Mouse (Mus musculus) layer of hippocampus, postnatal 14 days (tissue): ENCODE data around the gene Olfr930. TPM values are rescaled to one million over a fixed set of nuclear protein-coding genes. Genes with fewer than 3 reads are reported as not detected.

Experiments used
- DNase-seq, 2 experiments: peaks; one replicate each; pipeline ENCODE4 v3.0.0; 2021 to 2022; ENCODE audit warnings: low spot score in 2 of 2, mixed read lengths in 1 of 2
- long read RNA-seq, 2 experiments: library from polyadenylated mRNA; stranded (forward); transcript quantifications; one replicate each; pipeline ENCODE4 v2.0.0; 2021
- total RNA-seq, 2 experiments: library from RNA; stranded (reverse); gene quantifications; 2 replicates each; pipeline ENCODE4 v1.2.3; 2021

Olfr930 gene
- not detected for total RNA-seq
- long read RNA-seq, experiment 1: 0 reads
- long read RNA-seq, experiment 2: 0 reads

- DNase-seq: no peak
Measured at GRCm38 (mm10) chr9:38929509-38929908, at the start of gene Olfr930. Olfr930 (plus strand) TSS chr9:38929809.

GRCm38 (mm10) chr9:38953401-38954123 lies 24.0 kb downstream of the Olfr930 start:
- peak in 1 of 2 experiments; percentile 40 for DNase-seq

GRCm38 (mm10) chr9:38954124-38954416 lies 24.5 kb downstream of the Olfr930 start:
- peak in 1 of 2 experiments; percentile 25 for DNase-seq

- DNase-seq: no peak
Measured at GRCm38 (mm10) chr9:38972013-38972412, 42.4 kb downstream of the Olfr930 start, which contains the start of gene Olfr933. Olfr933 (plus strand) TSS chr9:38972313.

Other genes with a start within 250 kb of the Olfr930 start
- not detected for gene Olfr919, start 226.1 kb upstream of the Olfr930 start, total RNA-seq
- 1 to 10 TPM; 7.8 to 9.8 TPM for gene Vwa5a, start 211.5 kb upstream of the Olfr930 start, total RNA-seq
- gene Olfr920, start 177.5 kb upstream of the Olfr930 start, total RNA-seq: under 1 TPM in 1 of 2 experiments, not detected in 1; 0.07 TPM
- gene Olfr921, start 156.7 kb upstream of the Olfr930 start, total RNA-seq: not detected
- gene Olfr922, start 115.2 kb upstream of the Olfr930 start, total RNA-seq: not detected
- gene Olfr923, start 103.3 kb upstream of the Olfr930 start, total RNA-seq: not detected
- gene Olfr924, start 85.4 kb upstream of the Olfr930 start, total RNA-seq: not detected
- gene Olfr26, start 74.7 kb upstream of the Olfr930 start, total RNA-seq: not detected
- not detected for gene Olfr926, start 52.7 kb upstream of the Olfr930 start, total RNA-seq
- gene Olfr933, start 42.5 kb downstream of the Olfr930 start, total RNA-seq: not detected
- not detected for gene Olfr934, start 58.5 kb downstream of the Olfr930 start, total RNA-seq
- not detected for gene Olfr935, start 69.9 kb downstream of the Olfr930 start, total RNA-seq
- gene Olfr146, start 93.6 kb downstream of the Olfr930 start, total RNA-seq: not detected
- gene Olfr937, start 135.1 kb downstream of the Olfr930 start, total RNA-seq: not detected
- gene Olfr938, start 149.1 kb downstream of the Olfr930 start, total RNA-seq: not detected
- not detected for gene Olfr27, start 198.3 kb downstream of the Olfr930 start, total RNA-seq
- gene Olfr943, start 236.5 kb downstream of the Olfr930 start, total RNA-seq: not detected